Mouse (Mus musculus): ENCODE results near the gene Akap13.

GRCm38 (mm10) chr7:75441947-75442346 is 13.4 kb upstream of the Akap13 start:
- TF ChIP-seq E2F4 (IDR thresholded peaks at IDR 0.05; ENCODE audit: insufficient replicate concordance, low read depth, low read length) (no peak), MXI1 (IDR thresholded peaks at IDR 0.05; ENCODE audit: low read depth, low read length) (no peak), POLR2A (IDR thresholded peaks at IDR 0.05; ENCODE audit: low read depth, low read length) (no peak), KAT2A (IDR thresholded peaks at IDR 0.05; ENCODE audit: insufficient replicate concordance, low read length) (no peak), CTCF (conservative IDR thresholded peaks at IDR 0.05 in 1 of 2, IDR thresholded peaks at IDR 0.05 in 1 of 2; ENCODE audit: low read depth in 2 of 2, low read length in 2 of 2) (no peak), TCF12 (IDR thresholded peaks at IDR 0.05; ENCODE audit: low read depth, low read length) (no peak), ELF1 (IDR thresholded peaks at IDR 0.05; ENCODE audit: low read depth, low read length) (no peak), ZKSCAN1 (IDR thresholded peaks at IDR 0.05; ENCODE audit: borderline replicate concordance, low read depth, low read length) (no peak), ZNF384 (IDR thresholded peaks at IDR 0.05; ENCODE audit: low read depth, low read length) (no peak), HCFC1 (IDR thresholded peaks at IDR 0.05; ENCODE audit: low read depth, low read length) (no peak), BHLHE40 (IDR thresholded peaks at IDR 0.05; ENCODE audit: low read depth, low read length) (no peak), EP300 (IDR thresholded peaks at IDR 0.05; ENCODE audit: low read length) (no peak), SIN3A (IDR thresholded peaks at IDR 0.05; ENCODE audit: low read length) (no peak)
